Mouse (Mus musculus) kidney, adult 2 months (tissue): ENCODE data around the gene Slc38a4. TPM values are rescaled to one million over a fixed set of nuclear protein-coding genes. Genes with fewer than 3 reads are reported as not detected.

Experiments
- DNase-seq: peaks from one replicate; pipeline ENCODE4 v3.0.0; 2021
- H3K27ac ChIP-seq: fragments of 200-500 bp; 2 replicates; pipeline ENCODE4 v1.5.1; 2012; ENCODE audit warnings: low read depth, low read length, control low read depth, inconsistent platforms; ENCODE audit not compliant: insufficient read depth
- H3K27me3 ChIP-seq: fragments of 200-500 bp; replicated peaks from 2 replicates; pipeline ENCODE4 v1.6.1; 2012; ENCODE audit warnings: mild to moderate bottlenecking, moderate library complexity, low read length, inconsistent platforms; ENCODE audit not compliant: control insufficient read depth, insufficient read depth
- H3K36me3 ChIP-seq: fragments of 200-500 bp; 2 replicates; pipeline ENCODE4 v1.6.1; 2012; ENCODE audit warnings: mild to moderate bottlenecking, moderate library complexity, low read length, inconsistent platforms; ENCODE audit not compliant: control insufficient read depth, insufficient read depth
- H3K4me1 ChIP-seq: fragments of 200-500 bp; 2 replicates; pipeline ENCODE4 v1.6.1; 2011; ENCODE audit warnings: low read length; ENCODE audit not compliant: control insufficient read depth, insufficient read depth
- H3K4me3 ChIP-seq: fragments of 200-500 bp; 2 replicates; pipeline ENCODE4 v1.5.1; 2011; ENCODE audit warnings: mild to moderate bottlenecking, low read depth, low read length, control low read depth; ENCODE audit not compliant: insufficient read depth
- CTCF ChIP-seq: fragments of 200-500 bp; conservative IDR thresholded peaks from 2 replicates; pipeline ENCODE4 v1.5.1; 2011; ENCODE audit warnings: low read depth, mild to moderate bottlenecking, control low read depth, low read length, moderate library complexity, mixed read lengths; ENCODE audit not compliant: insufficient read depth, insufficient read length
- POLR2A ChIP-seq: fragments of 200-500 bp; IDR thresholded peaks from one replicate; pipeline ENCODE4 v1.6.1; 2011; ENCODE audit warnings: low read depth, low read length, control low read depth
- WGBS: fragments of 180-500 bp; shearing (Covaris S2); methylation state at CpG from one replicate; pipeline ENCODE4 v1.1.7; 2018; 5-methylcytosine and 5-hydroxymethylcytosine counted together
- polyA plus RNA-seq: library from polyadenylated mRNA; depleted of rRNA; stranded (reverse); fragments of >200 nt; gene quantifications from 2 replicates; pipeline ENCODE4 v1.2.3, GENCODE M21; 2012

Gene Slc38a4
- polyA plus RNA-seq, 1 experiment: 2.7 TPM

DNA sequence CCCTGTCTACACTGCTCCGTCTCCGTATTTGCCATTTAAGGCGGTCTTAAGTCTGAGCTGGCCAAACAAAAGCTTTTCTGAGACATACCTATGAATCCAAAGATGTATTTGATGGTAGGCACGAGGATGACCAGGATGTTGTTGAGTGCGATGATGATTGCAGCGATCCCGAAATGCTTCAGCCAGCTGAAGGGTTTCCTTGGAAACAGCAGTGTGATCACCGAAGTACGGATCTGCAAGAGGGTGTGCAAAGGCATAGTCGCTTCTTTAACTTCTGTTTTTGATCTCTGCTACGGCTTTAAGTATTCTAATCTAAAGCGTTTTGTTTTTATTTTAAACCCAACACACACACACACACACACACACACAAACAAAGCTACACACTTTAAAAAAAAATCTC is 56.4 kb downstream of the Slc38a4 start:
- WGBS: 96% methylated on average over 12 of the region's 12 CpGs
- H3K36me3 ChIP-seq: no peaks in the 10 kb centered on the region
- H3K4me3 ChIP-seq: no peak overlapping the region
- no peak for DNase-seq
- TF ChIP-seq POLR2A (no peak), CTCF (no peak)
- H3K27ac ChIP-seq: no peak overlapping the region
- H3K4me1 ChIP-seq: peaks cover 11% of the 10 kb centered on the region; the same call in 1 of the 2 replicates
- no peaks in the 10 kb centered on the region for H3K27me3 ChIP-seq

GRCm38 (mm10) chr15:96985618-96986017 is 70.1 kb downstream of the Slc38a4 start:
- Histone ChIP-seq H3K27me3 (no peaks in the 10 kb centered on the region), H3K4me3 (no peak overlapping the region), H3K4me1 (no peaks in the 10 kb centered on the region), H3K36me3 (no peaks in the 10 kb centered on the region), H3K27ac (no peak overlapping the region)
- WGBS: 64% methylated on average over 8 of the region's 8 CpGs
- no peak for DNase-seq
- no peak for TF ChIP-seq POLR2A

- Histone ChIP-seq H3K4me3 (no peak overlapping the region), H3K36me3 (no peaks in the 10 kb centered on the region), H3K27me3 (no peaks in the 10 kb centered on the region), H3K4me1 (no peaks in the 10 kb centered on the region), H3K27ac (no peak overlapping the region)
- TF ChIP-seq CTCF (no peak), POLR2A (no peak)
- DNase-seq: no peak
- WGBS: 81% methylated on average over 13 of the region's 13 CpGs
Observed at GRCm38 (mm10) chr15:96983581-96984330, 72.0 kb downstream of the Slc38a4 start.

DNA sequence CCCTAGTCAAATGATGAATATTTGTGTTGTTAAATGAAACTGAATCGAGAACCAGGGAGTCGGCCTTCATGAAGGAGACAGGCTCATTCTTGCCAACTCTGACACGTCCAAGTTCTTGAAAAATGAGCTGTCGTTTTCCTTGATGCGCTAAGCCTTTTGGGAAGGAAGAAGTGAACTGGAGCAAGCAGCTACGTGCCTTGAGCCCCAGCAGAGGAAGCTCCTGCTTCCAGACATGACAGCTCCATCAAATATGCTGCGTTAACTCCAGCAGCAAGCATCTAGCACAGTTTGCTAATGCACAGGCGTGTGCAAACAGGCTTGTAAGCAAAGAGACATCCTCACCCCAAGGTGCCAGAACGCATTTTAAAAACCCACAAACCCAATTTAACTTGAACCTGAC is 80.6 kb downstream of the Slc38a4 start:
- H3K36me3 ChIP-seq: no peaks in the 10 kb centered on the region
- TF ChIP-seq POLR2A: no peak
- no peak for TF ChIP-seq CTCF
- 58% methylated on average over 9 of the region's 9 CpGs for WGBS

GRCm38 (mm10) chr15:96974131-96974530 is 81.6 kb downstream of the Slc38a4 start:
- H3K4me3 ChIP-seq: no peak overlapping the region
- H3K27me3 ChIP-seq: no peaks in the 10 kb centered on the region
- no peak for TF ChIP-seq POLR2A
- TF ChIP-seq CTCF: no peak
- DNase-seq: no peak
- H3K36me3 ChIP-seq: no peaks in the 10 kb centered on the region
- no peaks in the 10 kb centered on the region for H3K4me1 ChIP-seq
- no peak overlapping the region for H3K27ac ChIP-seq
- 93% methylated on average over 5 of the region's 5 CpGs for WGBS

More for the DNA sequence above, 80.6 kb downstream of the Slc38a4 start:
- no peaks in the 10 kb centered on the region for H3K4me1 ChIP-seq
- no peak overlapping the region for H3K4me3 ChIP-seq
- H3K27ac ChIP-seq: no peak overlapping the region
- no peak for DNase-seq
- H3K27me3 ChIP-seq: no peaks in the 10 kb centered on the region

- Histone ChIP-seq H3K27me3 (no peaks in the 10 kb centered on the region), H3K27ac (no peak overlapping the region), H3K4me1 (no peaks in the 10 kb centered on the region), H3K36me3 (no peaks in the 10 kb centered on the region), H3K4me3 (no peak overlapping the region)
- TF ChIP-seq POLR2A (no peak), CTCF (no peak)
- no peak for DNase-seq
- 89% methylated on average over 4 of the region's 4 CpGs for WGBS
Observed at GRCm38 (mm10) chr15:96973370-96973769, 82.4 kb downstream of the Slc38a4 start.

- Histone ChIP-seq H3K27me3 (no peaks in the 10 kb centered on the region), H3K4me1 (no peaks in the 10 kb centered on the region), H3K4me3 (no peak overlapping the region), H3K36me3 (no peaks in the 10 kb centered on the region), H3K27ac (no peak overlapping the region)
- WGBS: 85% methylated on average over 3 of the region's 3 CpGs
- DNase-seq: no peak
- TF ChIP-seq POLR2A (no peak), CTCF (no peak)
Observed at GRCm38 (mm10) chr15:96972706-96973274, 83.0 kb downstream of the Slc38a4 start.
